Mouse (Mus musculus): ENCODE measurements around the gene Ttc7b. TPM values are rescaled to one million over a fixed set of nuclear protein-coding genes. Genes with fewer than 3 reads are reported as not detected.

The Ttc7b gene
- polyA plus RNA-seq, 1 experiment from 2014 or later, result 5.0 TPM

DNA sequence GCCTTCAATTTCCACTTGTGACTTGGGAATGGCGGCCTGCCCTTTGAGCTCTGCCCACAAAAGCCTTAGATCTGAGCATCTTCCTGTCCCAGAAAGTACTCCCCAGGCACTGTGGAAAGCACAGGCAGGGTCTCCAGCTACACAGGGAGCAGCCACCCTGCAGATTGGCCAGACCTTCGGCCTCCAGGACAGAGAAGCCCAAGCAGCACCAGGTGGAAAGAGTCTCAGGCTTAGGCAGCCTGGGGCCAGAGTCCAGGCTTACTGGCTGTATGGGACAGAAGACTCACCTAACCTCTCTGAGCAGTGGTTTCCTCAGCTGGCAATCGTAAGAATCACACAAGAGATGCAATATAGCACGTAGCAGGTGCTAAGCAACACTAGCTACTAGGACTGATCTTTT, 17.0 kb downstream of the Ttc7b start:
- no peak overlapping the region for H3K9ac ChIP-seq
- H3K27ac ChIP-seq, result peak overlapping the region; percentile 3
- peaks cover 13% of the 10 kb centered on the region for H3K36me3 ChIP-seq
- H3K9me3 ChIP-seq, result no peaks in the 10 kb centered on the region
- no peak for ATAC-seq (ENCODE audit: insufficient number of reproducible peaks, low FRiP score, low TSS enrichment, low read depth)
- H3K4me1 ChIP-seq, result 0 out of 2 replicates have a peak, but pooled peaks cover 8% of the 10 kb centered on the region
- H3K4me2 ChIP-seq, result no peak overlapping the region
- no peaks in the 10 kb centered on the region for H3K27me3 ChIP-seq
- WGBS, result 82% methylated on average over 4 of the region's 4 CpGs
- no peak overlapping the region for H3K4me3 ChIP-seq

- H3K4me2 ChIP-seq, result no peak overlapping the region
- H3K36me3 ChIP-seq, result peaks cover 22% of the 10 kb centered on the region
- no peak for ATAC-seq (ENCODE audit: insufficient number of reproducible peaks, low FRiP score, low TSS enrichment, low read depth)
- H3K27me3 ChIP-seq, result no peaks in the 10 kb centered on the region
- no peak overlapping the region for H3K27ac ChIP-seq
- H3K9ac ChIP-seq, result no peak overlapping the region
- WGBS, result 56% methylated on average over 3 of the region's 3 CpGs
- no peak overlapping the region for H3K4me3 ChIP-seq
- H3K9me3 ChIP-seq, result no peaks in the 10 kb centered on the region
- H3K4me1 ChIP-seq, result 0 out of 2 replicates have a peak, but pooled peaks cover 8% of the 10 kb centered on the region
Observed at GRCm38 (mm10) chr12:100502544-100502943, 18.1 kb downstream of the Ttc7b start.

- H3K4me3 ChIP-seq, result no peak overlapping the region
- no peaks in the 10 kb centered on the region for H3K27me3 ChIP-seq
- no peak overlapping the region for H3K9ac ChIP-seq
- ATAC-seq (ENCODE audit: insufficient number of reproducible peaks, low FRiP score, low TSS enrichment, low read depth), result no peak
- H3K27ac ChIP-seq, result no peak overlapping the region
- no peaks in the 10 kb centered on the region for H3K9me3 ChIP-seq
- peaks cover 31% of the 10 kb centered on the region for H3K36me3 ChIP-seq
- WGBS, result 80% methylated on average over 4 of the region's 4 CpGs
- H3K4me2 ChIP-seq, result no peak overlapping the region
- H3K4me1 ChIP-seq, result 0 out of 2 replicates have a peak, but pooled peaks cover 8% of the 10 kb centered on the region
Observed at GRCm38 (mm10) chr12:100501261-100501660, 19.4 kb downstream of the Ttc7b start.

- no peak for ATAC-seq (ENCODE audit: insufficient number of reproducible peaks, low FRiP score, low TSS enrichment, low read depth)
- 0 out of 2 replicates have a peak, but pooled peaks cover 8% of the 10 kb centered on the region for H3K4me1 ChIP-seq
- no peak overlapping the region for H3K9ac ChIP-seq
- H3K27me3 ChIP-seq, result no peaks in the 10 kb centered on the region
- no peak overlapping the region for H3K4me2 ChIP-seq
- no peak overlapping the region for H3K4me3 ChIP-seq
- peaks cover 42% of the 10 kb centered on the region for H3K36me3 ChIP-seq
- no peaks in the 10 kb centered on the region for H3K9me3 ChIP-seq
- 82% methylated on average over 13 of the region's 13 CpGs for WGBS
- H3K27ac ChIP-seq, result no peak overlapping the region
Observed at GRCm38 (mm10) chr12:100499469-100499868, 21.2 kb downstream of the Ttc7b start.

- Histone ChIP-seq H3K27ac (no peak overlapping the region), H3K36me3 (peaks cover 53% of the 10 kb centered on the region), H3K27me3 (no peaks in the 10 kb centered on the region), H3K9me3 (no peaks in the 10 kb centered on the region), H3K4me3 (no peak overlapping the region), H3K4me1 (0 out of 2 replicates have a peak, but pooled peaks cover 4% of the 10 kb centered on the region), H3K9ac (no peak overlapping the region), H3K4me2 (no peak overlapping the region)
- 88% methylated on average over 5 of the region's 5 CpGs for WGBS
- ATAC-seq (ENCODE audit: insufficient number of reproducible peaks, low FRiP score, low TSS enrichment, low read depth), result no peak
Observed at GRCm38 (mm10) chr12:100498006-100498405, 22.6 kb downstream of the Ttc7b start.

- H3K4me3 ChIP-seq, result no peak overlapping the region
- no peaks in the 10 kb centered on the region for H3K9me3 ChIP-seq
- ATAC-seq (ENCODE audit: insufficient number of reproducible peaks, low FRiP score, low TSS enrichment, low read depth), result no peak
- H3K27me3 ChIP-seq, result no peaks in the 10 kb centered on the region
- no peak overlapping the region for H3K27ac ChIP-seq
- no peak overlapping the region for H3K4me2 ChIP-seq
- H3K36me3 ChIP-seq, result peaks cover 66% of the 10 kb centered on the region
- 98% methylated on average over 7 of the region's 7 CpGs for WGBS
- H3K4me1 ChIP-seq, result 0 out of 2 replicates have a peak, but pooled peaks cover 4% of the 10 kb centered on the region
- no peak overlapping the region for H3K9ac ChIP-seq
Observed at GRCm38 (mm10) chr12:100495083-100495482, 25.5 kb downstream of the Ttc7b start.

DNA sequence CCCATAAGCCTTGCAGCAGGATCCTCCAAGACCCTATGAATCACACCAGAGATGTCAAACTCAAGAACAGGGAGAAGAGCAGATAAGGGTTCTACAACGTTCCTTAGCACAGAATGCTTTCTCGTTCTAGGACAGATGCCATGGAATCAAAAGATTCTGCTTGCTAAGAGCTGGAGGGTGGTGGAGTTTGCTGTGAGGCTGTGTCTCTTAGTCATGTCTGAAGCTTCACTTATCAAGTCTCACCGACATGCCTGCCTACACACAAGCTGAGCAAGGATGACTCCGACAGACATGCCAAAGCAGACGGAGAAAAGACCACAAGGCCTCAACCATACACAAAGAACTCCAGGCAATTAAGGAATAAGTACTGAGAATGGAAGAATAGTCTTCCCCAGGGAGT, 27.4 kb downstream of the Ttc7b start:
- no peak overlapping the region for H3K4me3 ChIP-seq
- H3K27me3 ChIP-seq, result no peaks in the 10 kb centered on the region
- peaks cover 67% of the 10 kb centered on the region for H3K36me3 ChIP-seq
- WGBS, result 92% methylated on average over 5 of the region's 5 CpGs
- H3K4me1 ChIP-seq, result no peaks in the 10 kb centered on the region
- H3K9ac ChIP-seq, result no peak overlapping the region
- H3K9me3 ChIP-seq, result no peaks in the 10 kb centered on the region
- no peak for ATAC-seq (ENCODE audit: insufficient number of reproducible peaks, low FRiP score, low TSS enrichment, low read depth)
- no peak overlapping the region for H3K4me2 ChIP-seq
- no peak overlapping the region for H3K27ac ChIP-seq

GRCm38 (mm10) chr12:100492676-100493075, 27.9 kb downstream of the Ttc7b start:
- Histone ChIP-seq H3K9me3 (no peaks in the 10 kb centered on the region), H3K4me3 (no peak overlapping the region)
- 88% methylated on average over 3 of the region's 3 CpGs for WGBS

GRCm38 (mm10) chr12:100491967-100492611, 28.5 kb downstream of the Ttc7b start:
- no peak for ATAC-seq (ENCODE audit: insufficient number of reproducible peaks, low FRiP score, low TSS enrichment, low read depth)
- Histone ChIP-seq H3K27ac (no peak overlapping the region), H3K9me3 (no peaks in the 10 kb centered on the region), H3K4me1 (no peaks in the 10 kb centered on the region), H3K9ac (no peak overlapping the region), H3K4me2 (no peak overlapping the region), H3K27me3 (no peaks in the 10 kb centered on the region), H3K36me3 (peaks cover 57% of the 10 kb centered on the region), H3K4me3 (no peak overlapping the region)
- 93% methylated on average over 10 of the region's 10 CpGs for WGBS

More at GRCm38 (mm10) chr12:100492676-100493075, 27.9 kb downstream of the Ttc7b start:
- no peaks in the 10 kb centered on the region for H3K27me3 ChIP-seq
- no peak overlapping the region for H3K9ac ChIP-seq
- H3K27ac ChIP-seq, result no peak overlapping the region
- no peak for ATAC-seq (ENCODE audit: insufficient number of reproducible peaks, low FRiP score, low TSS enrichment, low read depth)
- H3K36me3 ChIP-seq, result peaks cover 62% of the 10 kb centered on the region
- H3K4me2 ChIP-seq, result no peak overlapping the region
- H3K4me1 ChIP-seq, result no peaks in the 10 kb centered on the region

DNA sequence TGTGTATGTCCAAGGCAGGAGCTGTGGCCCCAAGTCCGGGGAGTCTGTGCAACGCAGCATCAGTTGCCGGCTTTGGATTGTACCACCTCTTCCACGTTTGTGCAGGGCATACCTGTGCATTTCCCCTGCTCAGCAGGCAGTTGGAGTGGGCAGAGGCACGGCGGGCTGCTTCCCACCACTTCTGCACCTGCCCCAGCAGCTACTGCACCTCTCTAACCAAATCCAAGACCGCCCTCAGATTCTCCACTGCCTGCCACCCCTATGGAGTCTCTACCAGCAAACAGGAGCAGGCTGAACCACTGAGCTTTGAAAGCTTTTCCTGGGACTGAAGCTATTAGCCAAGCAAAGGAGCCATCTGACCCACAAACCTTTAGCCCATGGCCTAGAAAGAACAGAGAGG, 30.8 kb downstream of the Ttc7b start:
- Histone ChIP-seq H3K4me2 (no peak overlapping the region), H3K27ac (no peak overlapping the region), H3K9me3 (no peaks in the 10 kb centered on the region), H3K27me3 (no peaks in the 10 kb centered on the region), H3K4me3 (no peak overlapping the region), H3K36me3 (peaks cover 47% of the 10 kb centered on the region), H3K9ac (no peak overlapping the region), H3K4me1 (no peaks in the 10 kb centered on the region)
- no peak for ATAC-seq (ENCODE audit: insufficient number of reproducible peaks, low FRiP score, low TSS enrichment, low read depth)
- WGBS, result 87% methylated on average over 7 of the region's 7 CpGs

DNA sequence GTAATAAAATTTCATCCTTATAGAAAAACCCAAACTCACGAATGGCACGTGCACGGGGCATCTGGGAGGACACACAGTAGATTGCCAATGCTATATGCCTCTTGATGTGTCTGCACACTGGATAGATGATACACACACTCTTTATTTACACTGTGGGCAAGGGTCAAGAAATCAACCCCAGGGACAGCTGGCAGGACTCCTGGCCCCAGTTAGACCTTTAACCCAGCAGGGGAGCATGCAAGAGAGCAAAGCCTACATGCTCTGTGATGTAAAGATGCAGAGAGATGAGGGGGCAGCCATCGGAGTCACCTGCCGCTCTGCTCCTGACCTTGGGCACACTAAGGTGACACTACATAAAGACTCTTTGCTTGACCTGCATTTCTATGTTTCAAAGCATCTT, 32.3 kb downstream of the Ttc7b start:
- Histone ChIP-seq H3K4me1 (no peaks in the 10 kb centered on the region), H3K27ac (no peak overlapping the region), H3K4me3 (no peak overlapping the region), H3K4me2 (no peak overlapping the region), H3K9me3 (no peaks in the 10 kb centered on the region), H3K9ac (no peak overlapping the region), H3K36me3 (peaks cover 37% of the 10 kb centered on the region), H3K27me3 (no peaks in the 10 kb centered on the region)
- ATAC-seq (ENCODE audit: insufficient number of reproducible peaks, low FRiP score, low TSS enrichment, low read depth), result no peak
- 92% methylated on average over 5 of the region's 5 CpGs for WGBS

DNA sequence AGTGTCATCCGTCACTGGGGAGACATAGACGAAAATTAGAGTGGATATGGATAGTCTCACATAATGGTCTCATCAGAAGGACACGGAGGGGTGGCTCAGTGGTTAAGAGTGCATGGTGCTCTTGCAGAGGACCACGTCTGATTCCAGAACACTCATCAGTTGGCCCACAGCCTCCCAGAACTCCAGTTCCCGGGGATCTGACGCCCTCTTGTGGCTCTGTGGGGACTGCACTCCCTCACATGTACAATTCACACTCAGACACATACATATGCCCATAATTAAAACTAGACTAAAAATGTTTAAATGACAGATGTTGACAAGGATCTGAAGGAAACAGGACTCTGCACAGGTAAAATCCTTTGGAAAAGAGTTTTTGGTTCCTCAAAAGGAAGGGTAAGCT, 34.4 kb downstream of the Ttc7b start:
- peaks cover 30% of the 10 kb centered on the region; the same call in 1 of the 2 replicates for H3K36me3 ChIP-seq
- no peak overlapping the region for H3K4me2 ChIP-seq
- no peaks in the 10 kb centered on the region for H3K27me3 ChIP-seq
- no peak overlapping the region for H3K4me3 ChIP-seq
- no peak overlapping the region for H3K27ac ChIP-seq
- 67% methylated on average over 6 of the region's 6 CpGs for WGBS
- no peak for ATAC-seq (ENCODE audit: insufficient number of reproducible peaks, low FRiP score, low TSS enrichment, low read depth)
- no peaks in the 10 kb centered on the region for H3K4me1 ChIP-seq
- H3K9me3 ChIP-seq, result no peaks in the 10 kb centered on the region
- no peak overlapping the region for H3K9ac ChIP-seq
